Mouse (Mus musculus): Measurements from ENCODE around the gene Hist1h3a. TPM values are rescaled to one million over a fixed set of nuclear protein-coding genes. Genes with fewer than 3 reads are reported as not detected.
"Not testable (repeated sequence)": the region's sequence is repeated elsewhere in the genome, so short reads cannot be mapped to it uniquely, and the experiment has no call there.

Gene Hist1h3a
- polyA plus RNA-seq, 1 experiment from 2014 or later = 3.7 TPM

GRCm38 (mm10) chr13:23729706-23730105 lies 32.5 kb downstream of the Hist1h3a start:
- H3K27me3 ChIP-seq (replicated peaks; ENCODE audit: control insufficient read depth, insufficient read depth, low read length) = no peaks in the 10 kb centered on the region
- H3K36me3 ChIP-seq (ENCODE audit: control insufficient read depth, insufficient read depth, low read length) = no peaks in the 10 kb centered on the region
- no peak overlapping the region for H3K9ac ChIP-seq (ENCODE audit: low read depth, low read length)
- DNase-seq (ENCODE audit: low spot score) (no peak), ATAC-seq (ENCODE audit: low read depth) (no peak)
- H3K27ac ChIP-seq (replicated peaks; ENCODE audit: low read depth, low read length) = no peak overlapping the region
- H3K4me1 ChIP-seq (ENCODE audit: control insufficient read depth, insufficient read depth, low read length) = no peaks in the 10 kb centered on the region
- H3K4me3 ChIP-seq (ENCODE audit: low read depth, low read length) = no peak overlapping the region
- WGBS = 95% methylated on average over 5 of the region's 5 CpGs
- no peaks in the 10 kb centered on the region for H3K9me3 ChIP-seq (ENCODE audit: control insufficient read depth, low read length)
- H3K4me2 ChIP-seq (ENCODE audit: low read depth, low read length) = no peak overlapping the region

- 89% methylated on average over 9 of the region's 9 CpGs for WGBS
- Histone ChIP-seq H3K4me3 (ENCODE audit: low read depth, low read length) (no peak overlapping the region), H3K4me2 (ENCODE audit: low read depth, low read length) (no peak overlapping the region), H3K27ac (replicated peaks; ENCODE audit: low read depth, low read length) (no peak overlapping the region), H3K27me3 (replicated peaks; ENCODE audit: control insufficient read depth, insufficient read depth, low read length) (no peaks in the 10 kb centered on the region), H3K36me3 (ENCODE audit: control insufficient read depth, insufficient read depth, low read length) (no peaks in the 10 kb centered on the region), H3K9ac (ENCODE audit: low read depth, low read length) (no peak overlapping the region), H3K4me1 (ENCODE audit: control insufficient read depth, insufficient read depth, low read length) (no peaks in the 10 kb centered on the region), H3K9me3 (ENCODE audit: control insufficient read depth, low read length) (no peaks in the 10 kb centered on the region)
- DNase-seq (ENCODE audit: low spot score) (no peak), ATAC-seq (ENCODE audit: low read depth) (no peak)
Observed at GRCm38 (mm10) chr13:23729192-23729525, 33.0 kb downstream of the Hist1h3a start.

GRCm38 (mm10) chr13:23728472-23729191 lies 33.6 kb downstream of the Hist1h3a start:
- no peaks in the 10 kb centered on the region for H3K36me3 ChIP-seq (ENCODE audit: control insufficient read depth, insufficient read depth, low read length)
- 91% methylated on average over 18 of the region's 18 CpGs for WGBS
- DNase-seq (ENCODE audit: low spot score) = no peak
- no peaks in the 10 kb centered on the region for H3K9me3 ChIP-seq (ENCODE audit: control insufficient read depth, low read length)
- no peak overlapping the region for H3K9ac ChIP-seq (ENCODE audit: low read depth, low read length)
- H3K27ac ChIP-seq (replicated peaks; ENCODE audit: low read depth, low read length) = no peak overlapping the region
- H3K4me2 ChIP-seq (ENCODE audit: low read depth, low read length) = no peak overlapping the region
- H3K27me3 ChIP-seq (replicated peaks; ENCODE audit: control insufficient read depth, insufficient read depth, low read length) = no peaks in the 10 kb centered on the region
- H3K4me1 ChIP-seq (ENCODE audit: control insufficient read depth, insufficient read depth, low read length) = no peaks in the 10 kb centered on the region
- H3K4me3 ChIP-seq (ENCODE audit: low read depth, low read length) = no peak overlapping the region
- no peak for ATAC-seq (ENCODE audit: low read depth)

- Histone ChIP-seq H3K4me3 (ENCODE audit: low read depth, low read length) (no peak overlapping the region), H3K27me3 (replicated peaks; ENCODE audit: control insufficient read depth, insufficient read depth, low read length) (no peaks in the 10 kb centered on the region), H3K4me1 (ENCODE audit: control insufficient read depth, insufficient read depth, low read length) (no peaks in the 10 kb centered on the region), H3K9me3 (ENCODE audit: control insufficient read depth, low read length) (no peaks in the 10 kb centered on the region), H3K9ac (ENCODE audit: low read depth, low read length) (no peak overlapping the region), H3K4me2 (ENCODE audit: low read depth, low read length) (no peak overlapping the region), H3K27ac (replicated peaks; ENCODE audit: low read depth, low read length) (no peak overlapping the region), H3K36me3 (ENCODE audit: control insufficient read depth, insufficient read depth, low read length) (no peaks in the 10 kb centered on the region)
- WGBS = no CpG with 5 or more reads among the region's 1 CpGs
- no peak for ATAC-seq (ENCODE audit: low read depth)
- no peak for DNase-seq (ENCODE audit: low spot score)
Observed at GRCm38 (mm10) chr13:23725213-23725612, 37.0 kb downstream of the Hist1h3a start.

- ATAC-seq (ENCODE audit: low read depth) (no peak), DNase-seq (ENCODE audit: low spot score) (no peak)
- Histone ChIP-seq H3K4me1 (ENCODE audit: control insufficient read depth, insufficient read depth, low read length) (no peaks in the 10 kb centered on the region), H3K27ac (replicated peaks; ENCODE audit: low read depth, low read length) (no peak overlapping the region), H3K9me3 (ENCODE audit: control insufficient read depth, low read length) (no peaks in the 10 kb centered on the region), H3K9ac (ENCODE audit: low read depth, low read length) (no peak overlapping the region), H3K4me2 (ENCODE audit: low read depth, low read length) (no peak overlapping the region), H3K36me3 (ENCODE audit: control insufficient read depth, insufficient read depth, low read length) (no peaks in the 10 kb centered on the region), H3K4me3 (ENCODE audit: low read depth, low read length) (no peak overlapping the region), H3K27me3 (replicated peaks; ENCODE audit: control insufficient read depth, insufficient read depth, low read length) (no peaks in the 10 kb centered on the region)
- 83% methylated on average over 4 of the region's 4 CpGs for WGBS
Observed at GRCm38 (mm10) chr13:23724239-23724638, 37.9 kb downstream of the Hist1h3a start.

- H3K27ac ChIP-seq (replicated peaks; ENCODE audit: low read depth, low read length); H3K36me3 ChIP-seq (ENCODE audit: control insufficient read depth, insufficient read depth, low read length); H3K9me3 ChIP-seq (ENCODE audit: control insufficient read depth, low read length); ATAC-seq (ENCODE audit: low read depth); H3K4me1 ChIP-seq (ENCODE audit: control insufficient read depth, insufficient read depth, low read length); DNase-seq (ENCODE audit: low spot score); H3K4me3 ChIP-seq (ENCODE audit: low read depth, low read length); H3K27me3 ChIP-seq (replicated peaks; ENCODE audit: control insufficient read depth, insufficient read depth, low read length); H3K4me2 ChIP-seq (ENCODE audit: low read depth, low read length); H3K9ac ChIP-seq (ENCODE audit: low read depth, low read length): not testable (repeated sequence)
- WGBS = 12% methylated on average over 2 of the region's 2 CpGs
Observed at GRCm38 (mm10) chr13:23717593-23718245, 44.5 kb downstream of the Hist1h3a start.

GRCm38 (mm10) chr13:23717176-23717575 lies 45.0 kb downstream of the Hist1h3a start:
- H3K9ac ChIP-seq (ENCODE audit: low read depth, low read length) = no peak overlapping the region
- DNase-seq (ENCODE audit: low spot score) (no peak), ATAC-seq (ENCODE audit: low read depth) (no peak)
- H3K4me1 ChIP-seq (ENCODE audit: control insufficient read depth, insufficient read depth, low read length) = no peaks in the 10 kb centered on the region
- no peaks in the 10 kb centered on the region for H3K27me3 ChIP-seq (replicated peaks; ENCODE audit: control insufficient read depth, insufficient read depth, low read length)
- no peak overlapping the region for H3K4me2 ChIP-seq (ENCODE audit: low read depth, low read length)
- no peak overlapping the region for H3K4me3 ChIP-seq (ENCODE audit: low read depth, low read length)
- no peaks in the 10 kb centered on the region for H3K36me3 ChIP-seq (ENCODE audit: control insufficient read depth, insufficient read depth, low read length)
- H3K9me3 ChIP-seq (ENCODE audit: control insufficient read depth, low read length) = no peaks in the 10 kb centered on the region
- 57% methylated on average over 11 of the region's 11 CpGs for WGBS
- H3K27ac ChIP-seq (replicated peaks; ENCODE audit: low read depth, low read length) = no peak overlapping the region

- Histone ChIP-seq H3K4me2 (ENCODE audit: low read depth, low read length) (no peak overlapping the region), H3K9me3 (ENCODE audit: control insufficient read depth, low read length) (no peaks in the 10 kb centered on the region), H3K36me3 (ENCODE audit: control insufficient read depth, insufficient read depth, low read length) (no peaks in the 10 kb centered on the region), H3K4me1 (ENCODE audit: control insufficient read depth, insufficient read depth, low read length) (no peaks in the 10 kb centered on the region), H3K9ac (ENCODE audit: low read depth, low read length) (no peak overlapping the region), H3K4me3 (ENCODE audit: low read depth, low read length) (no peak overlapping the region), H3K27me3 (replicated peaks; ENCODE audit: control insufficient read depth, insufficient read depth, low read length) (no peaks in the 10 kb centered on the region), H3K27ac (replicated peaks; ENCODE audit: low read depth, low read length) (no peak overlapping the region)
- DNase-seq (ENCODE audit: low spot score) (no peak), ATAC-seq (ENCODE audit: low read depth) (no peak)
- 84% methylated on average over 5 of the region's 5 CpGs for WGBS
Observed at GRCm38 (mm10) chr13:23716261-23717042, 45.7 kb downstream of the Hist1h3a start.
